Mouse (Mus musculus): ENCODE data around the gene Ppip5k2.

DNA sequence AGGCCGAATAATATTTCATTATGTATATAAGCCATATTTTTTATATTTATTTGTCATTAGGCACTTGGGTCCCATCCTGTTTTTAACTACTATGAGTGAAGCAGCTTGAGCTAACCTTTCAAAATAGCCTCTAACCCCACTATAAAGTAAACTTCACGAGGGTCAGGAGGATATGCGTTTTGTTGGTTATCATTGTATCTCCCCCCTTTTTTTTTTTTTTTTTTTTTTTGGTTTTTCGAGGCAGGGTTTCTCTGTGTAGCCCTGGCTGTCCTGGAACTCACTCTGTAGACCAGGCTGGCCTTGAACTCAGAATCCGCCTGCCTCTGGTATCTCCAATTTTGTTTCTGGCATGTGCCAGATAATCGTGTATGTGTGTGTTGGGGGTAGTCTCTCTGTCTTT is 3.2 kb upstream of the Ppip5k2 start:
- no peak for TF ChIP-seq GATA1 (IDR thresholded peaks at IDR 0.05; ENCODE audit: borderline replicate concordance, low read length)
- TF ChIP-seq FLI1 (IDR thresholded peaks at IDR 0.05; ENCODE audit: low read length), result no peak

Measured in megakaryocyte, embryonic 14.5 days (primary cell).